Mouse (Mus musculus) gastrocnemius, adult 8-10 months (tissue): ENCODE data around the gene Zfhx3. TPM values are rescaled to one million over a fixed set of nuclear protein-coding genes. Genes with fewer than 3 reads are reported as not detected.

Source experiments
- DNase-seq, 2 experiments: peaks; one replicate each; pipeline ENCODE4 v3.0.0; 2022; ENCODE audit warnings: low spot score in 2 of 2
- total RNA-seq, 4 experiments: library from RNA; stranded (reverse); gene quantifications; 2 replicates each; pipeline ENCODE4 v1.2.4; 2022

The Zfhx3 gene
- total RNA-seq, 4 experiments from 2014 or later = 20.0 to 21.5 (median 21.0) TPM

GRCm38 (mm10) chr8:108440476-108440875, 498.0 kb downstream of the Zfhx3 start:
- DNase-seq = no peak

- DNase-seq = no peak
These were observed 508.4 kb downstream of the Zfhx3 start for GRCm38 (mm10) chr8:108450847-108451246.

GRCm38 (mm10) chr8:108454561-108455311, 512.3 kb downstream of the Zfhx3 start:
- DNase-seq = no peak

- no peak for DNase-seq
These were observed 524.2 kb downstream of the Zfhx3 start for GRCm38 (mm10) chr8:108466653-108467052.

- DNase-seq = no peak
These were observed 525.0 kb downstream of the Zfhx3 start for GRCm38 (mm10) chr8:108467172-108468035.

- no peak for DNase-seq
These were observed 527.8 kb downstream of the Zfhx3 start for GRCm38 (mm10) chr8:108470269-108470668.

- DNase-seq = no peak
These were observed 532.1 kb downstream of the Zfhx3 start for GRCm38 (mm10) chr8:108474556-108474955.

GRCm38 (mm10) chr8:108478131-108478530, 535.7 kb downstream of the Zfhx3 start:
- no peak for DNase-seq

- no peak for DNase-seq
These were observed 537.7 kb downstream of the Zfhx3 start for GRCm38 (mm10) chr8:108480141-108480540.

- DNase-seq = no peak
These were observed 538.8 kb downstream of the Zfhx3 start for GRCm38 (mm10) chr8:108481167-108481815.

- DNase-seq = no peak
These were observed 553.7 kb downstream of the Zfhx3 start for GRCm38 (mm10) chr8:108496101-108496500.

GRCm38 (mm10) chr8:108506779-108507178, 564.3 kb downstream of the Zfhx3 start:
- no peak for DNase-seq

- DNase-seq = no peak
These were observed 565.3 kb downstream of the Zfhx3 start for GRCm38 (mm10) chr8:108507769-108508168.

- no peak for DNase-seq
These were observed 568.3 kb downstream of the Zfhx3 start for GRCm38 (mm10) chr8:108510641-108511325.

- DNase-seq = no peak
These were observed 575.7 kb downstream of the Zfhx3 start for GRCm38 (mm10) chr8:108518116-108518515.

GRCm38 (mm10) chr8:108522050-108522449, 579.6 kb downstream of the Zfhx3 start:
- no peak for DNase-seq

GRCm38 (mm10) chr8:108529421-108529820, 587.0 kb downstream of the Zfhx3 start:
- no peak for DNase-seq

GRCm38 (mm10) chr8:108535121-108535876, 592.9 kb downstream of the Zfhx3 start:
- DNase-seq = no peak

GRCm38 (mm10) chr8:108536186-108536585, 593.7 kb downstream of the Zfhx3 start:
- DNase-seq = no peak

- no peak for DNase-seq
These were observed 594.5 kb downstream of the Zfhx3 start for GRCm38 (mm10) chr8:108536911-108537351.
